Mouse (Mus musculus) hindbrain, embryonic 13.5 days (tissue): ENCODE measurements around the gene Atp10a. TPM values are rescaled to one million over a fixed set of nuclear protein-coding genes. Genes with fewer than 3 reads are reported as not detected.
"Not testable (repeated sequence)": the region's sequence is repeated elsewhere in the genome, so short reads cannot be mapped to it uniquely, and the experiment has no call there.

Source experiments
- ATAC-seq: fragments of 200-750 bp; cut with Nextera tagmentation; 2 replicates; pipeline ENCODE4 v1.8.0; 2017; ENCODE audit warnings: moderate TSS enrichment; ENCODE audit not compliant: low FRiP score
- H3K27ac ChIP-seq: fragments of 300-500 bp; sonication (generic); 2 replicates; pipeline ENCODE4 v1.5.1; 2015; ENCODE audit warnings: inconsistent platforms, mild to moderate bottlenecking, moderate library complexity
- H3K27me3 ChIP-seq: fragments of 300-500 bp; sonication (generic); 2 replicates; pipeline ENCODE4 v1.6.1; 2015; ENCODE audit warnings: mild to moderate bottlenecking, inconsistent platforms
- H3K36me3 ChIP-seq: fragments of 300-500 bp; sonication (generic); 2 replicates; pipeline ENCODE4 v1.6.1; 2015; ENCODE audit warnings: mild to moderate bottlenecking, inconsistent platforms
- H3K4me1 ChIP-seq: fragments of 300-500 bp; sonication (generic); replicated peaks from 2 replicates; pipeline ENCODE4 v1.6.1; 2015; ENCODE audit warnings: inconsistent platforms
- H3K4me2 ChIP-seq: fragments of 300-500 bp; sonication (generic); 2 replicates; pipeline ENCODE4 v1.6.1; 2015; ENCODE audit warnings: inconsistent platforms, mild to moderate bottlenecking, moderate library complexity
- H3K4me3 ChIP-seq: fragments of 300-500 bp; sonication (generic); 2 replicates; pipeline ENCODE4 v1.5.1; 2015; ENCODE audit warnings: mild to moderate bottlenecking, inconsistent platforms
- H3K9ac ChIP-seq: fragments of 300-500 bp; sonication (generic); 2 replicates; pipeline ENCODE4 v1.6.1; 2015; ENCODE audit warnings: mild to moderate bottlenecking, inconsistent platforms
- H3K9me3 ChIP-seq: fragments of 300-500 bp; sonication (generic); 2 replicates; pipeline ENCODE4 v1.6.1; 2016; ENCODE audit warnings: inconsistent platforms
- WGBS: fragments of 180-500 bp; shearing (Covaris S2); methylation state at CpG from one replicate; pipeline ENCODE4 v1.1.7; 2015; 5-methylcytosine and 5-hydroxymethylcytosine counted together
- polyA plus RNA-seq: library from polyadenylated mRNA; unstranded; fragments of >200 nt; fragmentation: Nextera tagmentation; extraction: Ambion mirVana; gene quantifications from 2 replicates; pipeline ENCODE4 v1.2.1, GENCODE M21; 2015

The Atp10a gene
- polyA plus RNA-seq, 1 experiment from 2014 or later, result 0.84 TPM

- H3K4me2 ChIP-seq, result no peak overlapping the region
- no peaks in the 10 kb centered on the region for H3K27me3 ChIP-seq
- H3K4me3 ChIP-seq, result no peak overlapping the region
- H3K9me3 ChIP-seq, result no peaks in the 10 kb centered on the region
- no peak for ATAC-seq
- no peaks in the 10 kb centered on the region for H3K4me1 ChIP-seq
- no peaks in the 10 kb centered on the region for H3K36me3 ChIP-seq
- no peak overlapping the region for H3K27ac ChIP-seq
- H3K9ac ChIP-seq, result no peak overlapping the region
These were observed 123.2 kb downstream of the Atp10a start for GRCm38 (mm10) chr7:58779146-58779545.

GRCm38 (mm10) chr7:58786986-58787385, 131.0 kb downstream of the Atp10a start:
- Histone ChIP-seq H3K4me3 (no peak overlapping the region), H3K27ac (peak overlapping the region; percentile 42), H3K4me2 (no peak overlapping the region), H3K9me3 (no peaks in the 10 kb centered on the region), H3K9ac (no peak overlapping the region), H3K27me3 (no peaks in the 10 kb centered on the region), H3K4me1 (peaks cover 26% of the 10 kb centered on the region), H3K36me3 (no peaks in the 10 kb centered on the region)
- ATAC-seq, result peak; percentile 67
- WGBS, result 48% methylated on average over 4 of the region's 4 CpGs

DNA sequence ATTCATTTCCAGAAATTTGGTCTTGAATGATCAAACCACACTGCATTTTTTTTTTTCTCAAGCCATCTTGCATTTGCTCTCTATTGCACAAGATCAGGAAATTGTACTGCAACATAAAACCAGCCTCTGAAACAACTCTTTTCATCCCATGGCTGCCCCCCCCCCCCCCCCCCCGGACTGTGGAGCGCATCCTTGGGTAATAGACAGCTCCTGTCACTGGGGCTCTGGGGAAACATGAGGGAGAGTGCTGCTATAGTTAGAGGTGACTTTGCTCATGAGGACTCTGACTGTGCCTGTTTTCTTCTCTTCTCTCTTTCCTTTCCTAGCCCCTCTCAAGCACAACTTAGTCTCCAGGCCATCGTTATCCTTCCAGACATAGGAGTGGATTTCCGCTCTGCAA, 131.6 kb downstream of the Atp10a start:
- H3K36me3 ChIP-seq, result no peaks in the 10 kb centered on the region
- peaks cover 26% of the 10 kb centered on the region for H3K4me1 ChIP-seq
- no peak for ATAC-seq
- H3K9ac ChIP-seq, result no peak overlapping the region
- no peaks in the 10 kb centered on the region for H3K27me3 ChIP-seq
- no peak overlapping the region for H3K4me2 ChIP-seq
- 51% methylated on average over 4 of the region's 4 CpGs for WGBS
- peak overlapping the region; percentile 88 for H3K27ac ChIP-seq
- H3K9me3 ChIP-seq, result no peaks in the 10 kb centered on the region
- H3K4me3 ChIP-seq, result no peak overlapping the region

DNA sequence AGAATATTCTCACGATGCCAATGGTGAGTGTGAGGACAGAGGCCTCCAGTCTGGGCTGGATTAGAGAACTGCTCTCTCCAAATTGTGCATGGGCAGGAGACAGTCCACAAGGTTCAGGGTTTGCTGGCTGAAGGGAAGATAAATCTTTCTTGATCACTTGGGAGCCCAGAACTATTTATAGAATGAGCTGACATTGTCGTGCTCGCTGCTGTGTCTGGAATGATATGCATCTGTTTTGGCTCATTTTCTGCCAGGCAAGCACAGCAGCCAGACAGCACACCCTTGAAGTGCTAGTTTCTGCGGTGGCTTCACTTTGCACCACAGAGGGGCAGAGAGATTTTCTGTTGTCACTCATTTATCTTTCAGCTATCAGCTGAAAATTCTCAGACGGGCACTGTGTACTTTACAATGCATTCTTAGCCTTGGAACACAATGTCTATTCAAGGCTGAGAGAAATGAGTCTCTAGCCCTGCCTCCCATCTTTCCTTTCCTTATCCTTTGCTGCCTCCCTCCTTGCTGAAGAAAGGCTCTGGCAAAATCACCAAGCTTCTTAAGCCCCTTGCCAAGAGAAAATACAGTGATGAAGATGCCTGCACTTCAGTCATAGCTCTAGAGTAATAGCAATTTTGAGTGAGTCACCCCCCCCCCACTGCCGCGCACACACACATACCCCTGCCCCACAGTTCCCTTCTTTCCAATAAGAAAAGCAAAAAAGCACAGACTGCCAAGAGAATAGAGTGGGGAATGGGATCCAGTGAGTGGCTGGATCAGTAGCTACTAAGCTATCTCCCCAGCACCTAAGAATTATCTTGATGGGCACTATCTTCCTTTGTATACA, 132.7 kb downstream of the Atp10a start:
- peak; percentile 56 for ATAC-seq
- H3K9me3 ChIP-seq, result no peaks in the 10 kb centered on the region
- H3K4me2 ChIP-seq, result 0 out of 2 replicates have a peak overlapping the region, but pooled peaks have one; percentile 2
- 0 out of 2 replicates have a peak overlapping the region, but pooled peaks have one; percentile 36 for H3K9ac ChIP-seq
- no peaks in the 10 kb centered on the region for H3K36me3 ChIP-seq
- H3K4me1 ChIP-seq, result peaks cover 26% of the 10 kb centered on the region
- peak overlapping the region; percentile 88 for H3K27ac ChIP-seq
- H3K27me3 ChIP-seq, result no peaks in the 10 kb centered on the region
- H3K4me3 ChIP-seq, result no peak overlapping the region
- WGBS, result 41% methylated on average over 7 of the region's 7 CpGs

- 96% methylated on average over 6 of the region's 6 CpGs for WGBS
- H3K9ac ChIP-seq, result no peak overlapping the region
These were observed 141.3 kb downstream of the Atp10a start for GRCm38 (mm10) chr7:58797281-58797680.

DNA sequence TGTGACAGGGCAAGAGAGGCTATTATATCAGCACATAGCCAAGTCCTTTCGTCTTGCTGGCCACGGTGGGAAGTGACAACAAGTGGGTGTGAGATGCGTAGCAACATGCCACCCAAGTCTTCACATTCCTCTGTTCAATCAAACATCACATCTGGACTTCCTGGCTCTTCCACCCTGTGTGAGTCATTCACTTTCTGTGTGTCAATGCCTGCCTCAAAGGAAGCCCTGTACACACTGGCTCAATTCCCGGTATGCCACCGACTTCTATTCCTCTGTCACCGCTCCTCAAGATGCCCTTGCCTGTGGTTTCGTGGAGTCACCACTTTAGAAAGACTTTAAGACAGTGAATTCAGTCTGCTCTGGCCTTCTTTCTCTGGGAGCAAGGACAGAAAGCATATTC, 144.9 kb downstream of the Atp10a start:
- Histone ChIP-seq H3K27ac (no peak overlapping the region), H3K9ac (no peak overlapping the region), H3K4me2 (no peak overlapping the region), H3K27me3 (no peaks in the 10 kb centered on the region), H3K4me3 (no peak overlapping the region), H3K4me1 (no peaks in the 10 kb centered on the region), H3K36me3 (no peaks in the 10 kb centered on the region), H3K9me3 (no peaks in the 10 kb centered on the region)
- no peak for ATAC-seq
- 83% methylated on average over 7 of the region's 7 CpGs for WGBS

More at GRCm38 (mm10) chr7:58797281-58797680, 141.3 kb downstream of the Atp10a start:
- Histone ChIP-seq H3K27ac (no peak overlapping the region), H3K36me3 (no peaks in the 10 kb centered on the region), H3K27me3 (no peaks in the 10 kb centered on the region), H3K9me3 (no peaks in the 10 kb centered on the region), H3K4me3 (no peak overlapping the region), H3K4me1 (no peaks in the 10 kb centered on the region), H3K4me2 (no peak overlapping the region)
- ATAC-seq, result no peak

GRCm38 (mm10) chr7:58801791-58802190, 145.8 kb downstream of the Atp10a start:
- no peak overlapping the region for H3K4me3 ChIP-seq
- no peaks in the 10 kb centered on the region for H3K36me3 ChIP-seq
- H3K9ac ChIP-seq, result no peak overlapping the region
- no peak overlapping the region for H3K27ac ChIP-seq
- 94% methylated on average over 2 of the region's 2 CpGs for WGBS
- H3K27me3 ChIP-seq, result no peaks in the 10 kb centered on the region
- no peak overlapping the region for H3K4me2 ChIP-seq
- ATAC-seq, result no peak
- no peaks in the 10 kb centered on the region for H3K4me1 ChIP-seq
- H3K9me3 ChIP-seq, result no peaks in the 10 kb centered on the region

- 28% methylated on average over 6 of the region's 6 CpGs for WGBS
These were observed 166.2 kb downstream of the Atp10a start for GRCm38 (mm10) chr7:58822147-58822681.

DNA sequence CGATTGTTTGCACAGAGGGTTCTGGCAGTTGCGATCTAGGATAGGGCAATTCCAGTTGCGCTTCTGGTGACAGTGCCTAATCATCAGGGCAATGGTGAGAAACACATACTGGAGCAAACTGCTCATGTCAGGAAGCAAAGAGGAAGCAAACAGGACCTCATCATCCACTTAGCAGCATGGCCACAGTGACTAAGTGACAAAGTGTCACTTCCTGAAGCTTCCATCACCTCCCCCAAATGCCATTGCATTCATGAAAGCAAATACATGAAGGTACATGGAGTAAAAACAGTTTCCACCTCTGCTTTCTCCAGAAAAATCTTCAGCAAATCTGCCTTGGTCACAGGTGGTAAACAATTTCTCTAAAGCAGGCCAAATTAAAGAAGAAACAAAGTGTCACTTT, 168.7 kb downstream of the Atp10a start:
- Histone ChIP-seq H3K9ac (no peak overlapping the region), H3K36me3 (no peaks in the 10 kb centered on the region), H3K27ac (no peak overlapping the region), H3K4me1 (peaks cover 8% of the 10 kb centered on the region), H3K27me3 (no peaks in the 10 kb centered on the region), H3K4me3 (no peak overlapping the region), H3K4me2 (no peak overlapping the region), H3K9me3 (no peaks in the 10 kb centered on the region)
- no peak for ATAC-seq
- 93% methylated on average over 3 of the region's 3 CpGs for WGBS

More at GRCm38 (mm10) chr7:58822147-58822681, 166.2 kb downstream of the Atp10a start:
- Histone ChIP-seq H3K27me3 (no peaks in the 10 kb centered on the region), H3K9ac (no peak overlapping the region), H3K9me3 (no peaks in the 10 kb centered on the region), H3K4me1 (peaks cover 8% of the 10 kb centered on the region), H3K4me3 (no peak overlapping the region), H3K36me3 (no peaks in the 10 kb centered on the region), H3K27ac (peak overlapping the region; percentile 53), H3K4me2 (no peak overlapping the region)
- ATAC-seq, result peak; percentile 83

- no peak overlapping the region for H3K4me3 ChIP-seq
- WGBS, result 82% methylated on average over 5 of the region's 5 CpGs
- no peaks in the 10 kb centered on the region for H3K4me1 ChIP-seq
- H3K27ac ChIP-seq, result no peak overlapping the region
- no peak overlapping the region for H3K9ac ChIP-seq
- H3K27me3 ChIP-seq, result no peaks in the 10 kb centered on the region
- H3K4me2 ChIP-seq, result no peak overlapping the region
- no peak for ATAC-seq
- H3K36me3 ChIP-seq, result no peaks in the 10 kb centered on the region
- no peaks in the 10 kb centered on the region for H3K9me3 ChIP-seq
These were observed 173.1 kb downstream of the Atp10a start for GRCm38 (mm10) chr7:58829111-58829510.

DNA sequence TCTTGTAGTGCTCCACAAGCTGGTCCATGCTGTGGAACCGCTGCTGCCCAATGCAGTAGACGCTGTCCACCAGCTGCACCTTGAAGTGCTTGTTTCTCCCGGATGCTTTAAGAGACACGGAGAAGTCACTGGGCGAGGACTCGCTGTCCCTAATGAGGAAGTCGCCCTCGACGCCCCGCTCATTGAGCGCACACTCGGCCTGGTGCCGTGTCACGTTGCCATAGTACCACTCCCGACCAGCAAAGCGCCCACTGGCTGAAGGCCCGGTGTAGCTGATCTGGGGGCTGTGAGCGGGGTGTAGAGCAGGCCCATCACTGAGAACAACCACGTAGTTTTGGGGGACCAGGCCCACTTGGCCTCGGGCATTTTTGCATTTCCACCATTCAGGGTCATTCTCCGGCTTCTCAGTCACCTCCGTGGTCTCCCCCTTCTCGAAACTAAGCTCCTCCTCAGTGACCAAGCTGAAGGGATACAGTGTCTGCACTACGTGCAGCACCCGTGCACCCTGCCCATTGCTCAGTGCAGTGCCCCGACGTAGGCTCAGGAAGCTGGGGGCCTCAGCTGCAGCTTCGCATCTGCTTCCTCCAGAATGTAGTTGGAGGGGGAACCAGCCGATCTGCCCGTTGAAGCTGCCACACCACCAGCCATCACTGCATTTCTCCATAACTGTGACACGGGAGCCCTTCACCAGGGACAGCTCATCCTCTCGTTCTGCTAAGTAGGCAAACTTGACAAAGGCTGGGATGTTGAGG, 181.1 kb downstream of the Atp10a start:
- ATAC-seq, result not testable (repeated sequence)
- WGBS, result 94% methylated on average over 32 of the region's 32 CpGs

DNA sequence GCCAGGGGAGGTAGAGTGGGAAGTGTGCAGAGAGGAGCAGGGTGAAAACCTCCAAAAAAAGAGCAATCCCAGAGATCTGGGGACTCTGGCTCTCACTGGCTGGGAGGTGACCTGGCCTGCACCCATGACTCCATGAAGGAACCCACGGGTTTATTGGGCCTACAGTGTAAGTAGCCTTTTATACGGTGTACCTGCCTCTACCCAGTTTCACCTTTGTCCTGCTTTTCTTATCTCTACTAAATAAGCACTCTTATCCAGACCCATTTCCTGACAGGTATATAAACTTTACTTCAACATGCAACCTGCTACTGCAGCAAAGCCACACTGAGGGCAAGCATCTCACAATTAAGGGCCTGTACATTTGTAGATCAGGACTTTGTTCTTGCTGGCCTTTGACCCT, 184.4 kb downstream of the Atp10a start:
- no peak overlapping the region for H3K4me3 ChIP-seq
- H3K27ac ChIP-seq, result no peak overlapping the region
- H3K4me1 ChIP-seq, result peaks cover 28% of the 10 kb centered on the region
- 85% methylated on average over 2 of the region's 2 CpGs for WGBS
- H3K36me3 ChIP-seq, result no peaks in the 10 kb centered on the region
- H3K9ac ChIP-seq, result no peak overlapping the region
- no peak for ATAC-seq
- H3K9me3 ChIP-seq, result no peaks in the 10 kb centered on the region
- no peak overlapping the region for H3K4me2 ChIP-seq
- no peaks in the 10 kb centered on the region for H3K27me3 ChIP-seq

More for the DNA sequence above, 181.1 kb downstream of the Atp10a start:
- H3K4me1 ChIP-seq, H3K36me3 ChIP-seq, H3K4me3 ChIP-seq, H3K4me2 ChIP-seq, H3K27me3 ChIP-seq, H3K27ac ChIP-seq, H3K9ac ChIP-seq, H3K9me3 ChIP-seq: not testable (repeated sequence)
